Mouse (Mus musculus) myocyte (in vitro differentiated cells): ENCODE results near the gene Ipmk.

Experiments
- MYOD1 ChIP-seq, 3 experiments: IDR thresholded peaks; one replicate each; pipeline ENCODE4 v1.6.1; 2011; ENCODE audit warnings: control low read depth in 2 of 3, low read depth in 2 of 3, mild to moderate bottlenecking in 2 of 3, moderate library complexity in 1 of 3; ENCODE audit not compliant: insufficient read length in 2 of 3, control insufficient read depth in 1 of 3
- POLR2A ChIP-seq: IDR thresholded peaks from one replicate; pipeline ENCODE4 v1.6.1; 2011; ENCODE audit warnings: low read depth, mild to moderate bottlenecking, control low read depth, moderate library complexity; ENCODE audit not compliant: insufficient read length
- POLR2AphosphoS2 ChIP-seq: IDR thresholded peaks from one replicate; pipeline ENCODE4 v1.6.1; 2011; ENCODE audit warnings: low read depth, control low read depth; ENCODE audit not compliant: insufficient read length
- USF1 ChIP-seq: IDR thresholded peaks from one replicate; pipeline ENCODE4 v1.6.1; 2011; ENCODE audit warnings: low read depth, mild to moderate bottlenecking, control low read depth, moderate library complexity

GRCm38 (mm10) chr10:71344579-71345143 is 2.9 kb upstream of the Ipmk start, which contains the start of gene Cisd1:
- peak in 1 of 3 experiments; percentile 2 for TF ChIP-seq MYOD1 (IDR thresholded peaks at IDR 0.05; ENCODE audit: control insufficient read depth in 1 of 3, insufficient read length in 2 of 3, low read depth in 2 of 3)
- peak; percentile 92 for TF ChIP-seq POLR2AphosphoS2
- TF ChIP-seq USF1, result no peak
- peak; percentile 92 for TF ChIP-seq POLR2A
